Mouse (Mus musculus): ENCODE results near the gene Gimap8.

- TF ChIP-seq GATA1 (IDR thresholded peaks at IDR 0.05; ENCODE audit: borderline replicate concordance, low read length) = no peak
- TF ChIP-seq FLI1 (IDR thresholded peaks at IDR 0.05; ENCODE audit: low read length) = no peak
Measured at GRCm38 (mm10) chr6:48702146-48702545, 55.1 kb downstream of the Gimap8 start.

All from megakaryocyte, embryonic 14.5 days (primary cell).